Mouse (Mus musculus) small intestine, adult 2 months (tissue): ENCODE measurements around the gene Nr2c2ap.

Experiments
- CTCF ChIP-seq: fragments of 200-500 bp; IDR thresholded peaks from 2 replicates; pipeline ENCODE4 v1.5.1; 2012; ENCODE audit warnings: low read depth, mild to moderate bottlenecking, control low read depth, inconsistent platforms, low read length, moderate library complexity, mixed read lengths; ENCODE audit not compliant: insufficient replicate concordance, insufficient read length; ENCODE audit errors: extremely low read depth
- POLR2A ChIP-seq: fragments of 200-500 bp; IDR thresholded peaks from 2 replicates; pipeline ENCODE4 v1.6.1; 2012; ENCODE audit warnings: low read depth, mild to moderate bottlenecking, control low read depth, inconsistent platforms, low read length, moderate library complexity

DNA sequence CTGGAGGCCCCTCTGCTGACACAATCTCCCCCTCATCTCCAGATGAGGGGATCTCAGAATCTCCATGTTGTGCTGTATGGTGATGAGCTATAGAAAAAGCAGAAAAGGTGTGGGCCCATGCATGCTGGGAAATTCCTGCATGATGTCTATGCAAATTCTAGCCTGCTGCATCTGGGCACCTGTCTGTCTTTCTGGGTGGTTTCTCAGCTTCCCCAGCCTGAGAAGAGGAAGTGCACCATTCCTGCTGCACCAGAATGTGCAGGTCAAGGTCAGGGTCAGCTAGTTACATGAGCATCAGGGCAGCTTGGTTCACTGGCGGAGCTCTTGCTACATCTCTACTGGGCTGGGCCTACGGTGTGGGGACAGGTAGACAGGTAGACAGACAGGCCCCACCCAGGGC, 20.7 kb upstream of the Nr2c2ap start:
- TF ChIP-seq CTCF (no peak), POLR2A (no peak)
